Mouse (Mus musculus) cerebellum, postnatal 36 days (tissue): ENCODE measurements around the gene Tmprss11d.
"Not testable (repeated sequence)": the region's sequence is repeated elsewhere in the genome, so short reads cannot be mapped to it uniquely, and the experiment has no call there.

Experiments
- DNase-seq, 2 experiments: peaks; one replicate each; pipeline ENCODE4 v3.0.0; 2021 to 2022; ENCODE audit warnings: mixed read lengths in 2 of 2

Tmprss11d gene

GRCm38 (mm10) chr5:86373320-86373719 is at the start of gene Tmprss11d:
Tmprss11d (minus strand) TSS chr5:86373420.
- DNase-seq: no peak

GRCm38 (mm10) chr5:86421323-86422028 is 48.3 kb upstream of the Tmprss11d start:
- no peak for DNase-seq

- no peak for DNase-seq
Observed at GRCm38 (mm10) chr5:86419494-86419893, 46.3 kb upstream of the Tmprss11d start.

- no peak for DNase-seq
Observed at GRCm38 (mm10) chr5:86414280-86414679, 41.1 kb upstream of the Tmprss11d start.

GRCm38 (mm10) chr5:86410815-86411214 is 37.6 kb upstream of the Tmprss11d start:
- peak; percentile 24 to 48 for DNase-seq

- no peak for DNase-seq
Observed at GRCm38 (mm10) chr5:86407941-86408340, 34.7 kb upstream of the Tmprss11d start.

- no peak for DNase-seq
Observed at GRCm38 (mm10) chr5:86407191-86407590, 34.0 kb upstream of the Tmprss11d start.

GRCm38 (mm10) chr5:86359412-86359985 is 13.7 kb downstream of the Tmprss11d start:
- DNase-seq: peak in 1 of 2 experiments; percentile 8

- peak; percentile 9 to 48 for DNase-seq
Observed at GRCm38 (mm10) chr5:86352966-86353365, 20.3 kb downstream of the Tmprss11d start.

- DNase-seq: not testable (repeated sequence)
Observed at GRCm38 (mm10) chr5:86318018-86318956, 54.9 kb downstream of the Tmprss11d start.

- peak; percentile 85 to 90 for DNase-seq
Observed at GRCm38 (mm10) chr5:86306116-86306515, 67.1 kb downstream of the Tmprss11d start.

- peak; percentile 17 to 26 for DNase-seq
Observed at GRCm38 (mm10) chr5:86303877-86304276, 69.3 kb downstream of the Tmprss11d start.

GRCm38 (mm10) chr5:86289208-86289607 is 84.0 kb downstream of the Tmprss11d start, which contains the start of gene Tmprss11c:
Tmprss11c (minus strand) TSS chr5:86289308.
- no peak for DNase-seq
